Mouse (Mus musculus): ENCODE results near the gene Sptlc2. TPM values are rescaled to one million over a fixed set of nuclear protein-coding genes. Genes with fewer than 3 reads are reported as not detected.

Sptlc2 gene
- polyA plus RNA-seq, 1 experiment from 2014 or later = 103 TPM

DNA sequence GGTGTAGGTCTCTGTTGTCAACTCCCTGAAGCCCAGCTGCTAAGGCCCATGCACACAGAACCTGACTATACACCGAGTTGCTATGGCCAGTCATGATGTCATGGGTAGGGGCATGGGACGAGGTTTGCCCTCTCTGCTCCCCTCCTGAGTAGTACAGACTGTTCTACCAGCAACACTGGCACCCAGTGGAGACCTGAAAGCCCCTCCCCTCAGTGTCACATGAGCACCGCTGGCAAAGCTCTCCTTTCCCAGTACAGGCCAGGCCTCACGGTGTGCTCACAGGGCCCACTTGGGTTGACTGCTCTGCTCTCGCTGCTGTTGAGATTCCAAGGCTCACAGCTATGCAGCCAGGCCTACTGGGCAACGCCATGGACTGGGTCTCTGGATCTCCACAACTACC is 94.2 kb downstream of the Sptlc2 start:
- WGBS = 55% methylated on average over 6 of the region's 6 CpGs
- TF ChIP-seq CTCF (IDR thresholded peaks at IDR 0.05; ENCODE audit: low read depth) = no peak
- H3K4me3 ChIP-seq (ENCODE audit: low read depth, low read length) = no peak overlapping the region

GRCm38 (mm10) chr12:87289100-87289499 is 99.1 kb downstream of the Sptlc2 start:
- H3K4me3 ChIP-seq (ENCODE audit: low read depth, low read length) = no peak overlapping the region
- H3K27me3 ChIP-seq (ENCODE audit: insufficient read depth, low read length) = no peaks in the 10 kb centered on the region
- H3K4me2 ChIP-seq = no peak overlapping the region
- no peak overlapping the region for H3K9ac ChIP-seq
- H3K4me1 ChIP-seq (ENCODE audit: insufficient read depth) = no peaks in the 10 kb centered on the region
- DNase-seq (no peak), ATAC-seq (ENCODE audit: insufficient read depth) (no peak)
- 86% methylated on average over 5 of the region's 5 CpGs for WGBS
- no peak for TF ChIP-seq CTCF (IDR thresholded peaks at IDR 0.05; ENCODE audit: low read depth)
- no peaks in the 10 kb centered on the region for H3K36me3 ChIP-seq (ENCODE audit: insufficient read depth)
- H3K9me3 ChIP-seq (ENCODE audit: low read depth, low read length) = no peaks in the 10 kb centered on the region
- H3K27ac ChIP-seq (ENCODE audit: low read depth) = no peak overlapping the region

More for the DNA sequence above, 94.2 kb downstream of the Sptlc2 start:
- DNase-seq (no peak), ATAC-seq (ENCODE audit: insufficient read depth) (no peak)
- H3K4me2 ChIP-seq = no peak overlapping the region
- no peaks in the 10 kb centered on the region for H3K9me3 ChIP-seq (ENCODE audit: low read depth, low read length)
- no peak overlapping the region for H3K9ac ChIP-seq
- H3K36me3 ChIP-seq (ENCODE audit: insufficient read depth) = no peaks in the 10 kb centered on the region
- no peaks in the 10 kb centered on the region for H3K4me1 ChIP-seq (ENCODE audit: insufficient read depth)
- H3K27ac ChIP-seq (ENCODE audit: low read depth) = no peak overlapping the region
- H3K27me3 ChIP-seq (ENCODE audit: insufficient read depth, low read length) = peaks cover 1% of the 10 kb centered on the region; the same call in 1 of the 2 replicates

- no peak for ATAC-seq (ENCODE audit: insufficient read depth)
- Histone ChIP-seq H3K9ac (no peak overlapping the region), H3K4me2 (no peak overlapping the region), H3K36me3 (ENCODE audit: insufficient read depth) (no peaks in the 10 kb centered on the region), H3K27me3 (ENCODE audit: insufficient read depth, low read length) (no peaks in the 10 kb centered on the region), H3K4me1 (ENCODE audit: insufficient read depth) (no peaks in the 10 kb centered on the region), H3K4me3 (ENCODE audit: low read depth, low read length) (no peak overlapping the region), H3K27ac (ENCODE audit: low read depth) (no peak overlapping the region), H3K9me3 (ENCODE audit: low read depth, low read length) (no peaks in the 10 kb centered on the region)
- DNase-seq = no peak
- TF ChIP-seq CTCF (IDR thresholded peaks at IDR 0.05; ENCODE audit: low read depth) = no peak
- WGBS = 71% methylated on average over 5 of the region's 5 CpGs
Measured at GRCm38 (mm10) chr12:87284726-87285125, 103.4 kb downstream of the Sptlc2 start.

DNA sequence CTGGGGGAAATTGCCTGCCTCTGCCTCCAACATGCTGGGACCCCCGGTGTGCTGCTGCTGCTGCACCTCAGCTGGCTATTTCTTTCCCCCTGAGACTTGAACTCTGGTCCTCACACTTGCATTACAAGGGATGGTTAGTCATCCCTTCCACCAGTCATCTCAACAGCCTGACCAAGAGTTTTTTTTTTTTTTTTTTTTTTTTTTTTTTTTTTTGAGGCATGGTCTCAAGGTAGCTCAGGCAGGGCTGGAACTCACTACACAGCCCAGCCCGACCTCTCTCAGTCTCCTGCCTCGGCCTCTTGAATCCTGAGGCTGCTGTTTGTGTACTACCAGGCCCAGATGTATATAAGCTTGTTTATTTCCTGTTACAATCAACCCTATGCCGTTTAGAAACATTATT is 103.9 kb downstream of the Sptlc2 start:
- 73% methylated on average over 4 of the region's 4 CpGs for WGBS
- DNase-seq (no peak), ATAC-seq (ENCODE audit: insufficient read depth) (no peak)
- no peaks in the 10 kb centered on the region for H3K4me1 ChIP-seq (ENCODE audit: insufficient read depth)
- no peak overlapping the region for H3K4me2 ChIP-seq
- H3K36me3 ChIP-seq (ENCODE audit: insufficient read depth) = no peaks in the 10 kb centered on the region
- no peaks in the 10 kb centered on the region for H3K27me3 ChIP-seq (ENCODE audit: insufficient read depth, low read length)
- TF ChIP-seq CTCF (IDR thresholded peaks at IDR 0.05; ENCODE audit: low read depth) = no peak
- no peak overlapping the region for H3K4me3 ChIP-seq (ENCODE audit: low read depth, low read length)
- H3K9me3 ChIP-seq (ENCODE audit: low read depth, low read length) = no peaks in the 10 kb centered on the region
- no peak overlapping the region for H3K9ac ChIP-seq
- no peak overlapping the region for H3K27ac ChIP-seq (ENCODE audit: low read depth)

- 62% methylated on average over 7 of the region's 7 CpGs for WGBS
- H3K9me3 ChIP-seq (ENCODE audit: low read depth, low read length) = no peaks in the 10 kb centered on the region
- H3K27ac ChIP-seq (ENCODE audit: low read depth) = no peak overlapping the region
- H3K27me3 ChIP-seq (ENCODE audit: insufficient read depth, low read length) = no peaks in the 10 kb centered on the region
- DNase-seq = no peak
- no peak for TF ChIP-seq CTCF (IDR thresholded peaks at IDR 0.05; ENCODE audit: low read depth)
- no peak overlapping the region for H3K4me3 ChIP-seq (ENCODE audit: low read depth, low read length)
- H3K4me1 ChIP-seq (ENCODE audit: insufficient read depth) = no peaks in the 10 kb centered on the region
- no peaks in the 10 kb centered on the region for H3K36me3 ChIP-seq (ENCODE audit: insufficient read depth)
- H3K4me2 ChIP-seq = no peak overlapping the region
- no peak overlapping the region for H3K9ac ChIP-seq
- ATAC-seq (ENCODE audit: insufficient read depth) = no peak
Measured at GRCm38 (mm10) chr12:87283706-87284105, 104.4 kb downstream of the Sptlc2 start.

GRCm38 (mm10) chr12:87282743-87283142 is 105.4 kb downstream of the Sptlc2 start:
- no peak for DNase-seq
- no peak overlapping the region for H3K9ac ChIP-seq

DNA sequence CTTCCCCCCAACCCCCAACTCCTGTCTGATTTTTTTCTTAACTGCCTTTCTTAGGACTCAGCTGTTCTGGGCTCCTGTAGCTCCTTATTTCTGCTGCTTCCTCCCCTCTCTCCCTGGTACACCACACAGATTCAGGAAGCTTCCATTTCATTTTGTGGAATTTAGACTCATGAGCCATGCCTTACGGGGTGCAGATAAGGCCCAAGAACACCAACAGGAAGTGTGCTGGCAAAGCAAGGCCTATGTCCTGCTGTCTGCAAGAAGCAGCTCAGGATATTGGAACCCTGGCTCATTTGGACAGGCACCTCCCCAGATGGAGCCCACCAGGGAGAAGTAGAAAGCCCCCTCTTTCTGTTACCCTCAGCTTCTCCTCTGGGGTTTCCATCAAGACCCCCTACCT is 106.4 kb downstream of the Sptlc2 start:
- H3K36me3 ChIP-seq (ENCODE audit: insufficient read depth) = peaks cover 1% of the 10 kb centered on the region; the same call in 1 of the 2 replicates
- no peak overlapping the region for H3K4me3 ChIP-seq (ENCODE audit: low read depth, low read length)
- no peak for DNase-seq
- H3K4me1 ChIP-seq (ENCODE audit: insufficient read depth) = 0 out of 2 replicates have a peak, but pooled peaks cover 3% of the 10 kb centered on the region
- no peaks in the 10 kb centered on the region for H3K9me3 ChIP-seq (ENCODE audit: low read depth, low read length)
- H3K4me2 ChIP-seq = no peak overlapping the region
- no peaks in the 10 kb centered on the region for H3K27me3 ChIP-seq (ENCODE audit: insufficient read depth, low read length)
- no peak for ATAC-seq (ENCODE audit: insufficient read depth)
- 70% methylated on average over 1 of the region's 1 CpGs for WGBS
- TF ChIP-seq CTCF (IDR thresholded peaks at IDR 0.05; ENCODE audit: low read depth) = no peak
- H3K9ac ChIP-seq = no peak overlapping the region
- no peak overlapping the region for H3K27ac ChIP-seq (ENCODE audit: low read depth)

More at GRCm38 (mm10) chr12:87282743-87283142, 105.4 kb downstream of the Sptlc2 start:
- no peak overlapping the region for H3K4me2 ChIP-seq
- no peak for ATAC-seq (ENCODE audit: insufficient read depth)
- H3K4me1 ChIP-seq (ENCODE audit: insufficient read depth) = 0 out of 2 replicates have a peak, but pooled peaks cover 3% of the 10 kb centered on the region
- H3K27me3 ChIP-seq (ENCODE audit: insufficient read depth, low read length) = no peaks in the 10 kb centered on the region
- H3K36me3 ChIP-seq (ENCODE audit: insufficient read depth) = no peaks in the 10 kb centered on the region
- no peak overlapping the region for H3K27ac ChIP-seq (ENCODE audit: low read depth)
- no peak for TF ChIP-seq CTCF (IDR thresholded peaks at IDR 0.05; ENCODE audit: low read depth)
- H3K4me3 ChIP-seq (ENCODE audit: low read depth, low read length) = no peak overlapping the region
- WGBS = 86% methylated on average over 4 of the region's 4 CpGs
- H3K9me3 ChIP-seq (ENCODE audit: low read depth, low read length) = no peaks in the 10 kb centered on the region

DNA sequence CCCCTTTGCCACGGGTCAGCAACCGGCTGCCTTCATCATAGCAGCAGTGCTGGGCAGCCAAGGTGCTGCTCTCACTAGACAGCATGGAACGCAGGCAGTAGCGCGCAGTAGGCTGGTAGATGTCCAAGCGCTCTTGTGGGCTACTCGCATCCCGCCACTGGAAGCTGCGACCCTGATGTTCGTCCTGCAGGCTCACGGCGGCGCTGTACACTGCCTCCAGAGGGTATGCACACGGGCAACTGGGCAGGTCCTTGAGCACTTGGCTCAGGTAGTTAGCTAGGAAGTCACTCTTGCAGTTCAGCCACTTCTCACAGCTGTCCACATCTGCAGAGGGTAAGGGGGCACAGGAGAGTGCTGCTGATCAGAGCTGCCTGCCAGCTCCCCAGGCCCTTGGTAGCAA is 108.3 kb downstream of the Sptlc2 start:
- Histone ChIP-seq H3K4me2 (no peak overlapping the region), H3K4me3 (ENCODE audit: low read depth, low read length) (no peak overlapping the region), H3K27me3 (ENCODE audit: insufficient read depth, low read length) (no peaks in the 10 kb centered on the region), H3K27ac (ENCODE audit: low read depth) (no peak overlapping the region), H3K36me3 (ENCODE audit: insufficient read depth) (peaks cover 20% of the 10 kb centered on the region), H3K4me1 (ENCODE audit: insufficient read depth) (0 out of 2 replicates have a peak, but pooled peaks cover 3% of the 10 kb centered on the region), H3K9me3 (ENCODE audit: low read depth, low read length) (no peaks in the 10 kb centered on the region), H3K9ac (no peak overlapping the region)
- TF ChIP-seq CTCF (IDR thresholded peaks at IDR 0.05; ENCODE audit: low read depth) = peak; percentile 37
- 40% methylated on average over 14 of the region's 14 CpGs for WGBS
- ATAC-seq (ENCODE audit: insufficient read depth) = no peak
- DNase-seq = no peak
